Mouse (Mus musculus) mouse embryonic stem cell (cell line): ENCODE results near the gene Trim58.

Experiments
- in situ Hi-C, 2 experiments: fragments of 300-500 bp; cut with MboI; formaldehyde crosslinking; loops; 1 replicate in 1 of 2; 3 replicates in 1 of 2; pipeline ENCODE4 v1.14.3; 2019 to 2020; ENCODE audit warnings: low sequenced_read_pairs in 2 of 2, low pct_unique_long_range_greater_than_20kb in 1 of 2, mixed read lengths in 1 of 2; ENCODE audit not compliant: unreplicated experiment in 1 of 2

Trim58 gene

GRCm38 (mm10) chr11:58638176-58638701 lies 2.0 kb upstream of the Trim58 start:
- in situ Hi-C loops = loop anchor here in 1 of 2 experiments (25.0 kb wide), 1 partner anchor 226 kb away; the partner anchor contains the start of gene 1810065E05Rik

GRCm38 (mm10) chr11:58641057-58641456 lies 792 bp downstream of the Trim58 start:
- in situ Hi-C loops = loop anchor here in 1 of 2 experiments (25.0 kb wide), 1 partner anchor 229 kb away; the partner anchor contains the start of gene 1810065E05Rik

GRCm38 (mm10) chr11:58641638-58642358 lies 1.5 kb downstream of the Trim58 start:
- in situ Hi-C loops = loop anchor here in 1 of 2 experiments (25.0 kb wide), 1 partner anchor 229 kb away; the partner anchor contains the start of gene 1810065E05Rik

- in situ Hi-C loops = loop anchor here in 1 of 2 experiments (25.0 kb wide), 1 partner anchor 231 kb away; the partner anchor contains the start of gene 1810065E05Rik
Measured at GRCm38 (mm10) chr11:58643350-58643749, 3.1 kb downstream of the Trim58 start.

- in situ Hi-C loops = no loop called here
Measured at GRCm38 (mm10) chr11:58655151-58655550, 14.9 kb downstream of the Trim58 start.

- in situ Hi-C loops = no loop called here
Measured at GRCm38 (mm10) chr11:58658596-58658995, 18.3 kb downstream of the Trim58 start, which contains the start of gene Olfr322. TSS of gene Olfr322 (plus strand) at chr11:58658782.

- in situ Hi-C loops = loop anchor here in 1 of 2 experiments (10.0 kb wide), 1 partner anchor 66 kb away; the partner anchor contains the start of gene Olfr317
Measured at GRCm38 (mm10) chr11:58669252-58669651, 29.0 kb downstream of the Trim58 start.

GRCm38 (mm10) chr11:58671825-58672224 lies 31.6 kb downstream of the Trim58 start:
- in situ Hi-C loops = no loop called here

GRCm38 (mm10) chr11:58680799-58681198 lies 40.5 kb downstream of the Trim58 start, which contains the start of gene Olfr320:
TSS of gene Olfr320 (plus strand) at chr11:58681099.
- in situ Hi-C loops = no loop called here

GRCm38 (mm10) chr11:58698862-58699261 lies 58.6 kb downstream of the Trim58 start, which contains the start of gene Olfr319:
TSS of gene Olfr319 (plus strand) at chr11:58699162.
- in situ Hi-C loops = no loop called here
